Mouse (Mus musculus) forebrain, postnatal 0 days (tissue): ENCODE results near the gene Tbc1d9b. TPM values are rescaled to one million over a fixed set of nuclear protein-coding genes. Genes with fewer than 3 reads are reported as not detected.

Experiments
- ATAC-seq: fragments of 200-750 bp; cut with Nextera tagmentation; 2 replicates; pipeline ENCODE4 v1.8.0; 2017; ENCODE audit warnings: mild to moderate bottlenecking, moderate library complexity
- DNase-seq: peaks from one replicate; pipeline ENCODE4 v3.0.0-alpha.2; 2015
- H3K27ac ChIP-seq: fragments of 300-500 bp; sonication (generic); 2 replicates; pipeline ENCODE4 v1.5.1; 2014; ENCODE audit warnings: low read depth, mild to moderate bottlenecking, antibody characterized with exemption, low read length, moderate library complexity, mixed read lengths
- H3K27me3 ChIP-seq: fragments of 300-500 bp; sonication (generic); 2 replicates; pipeline ENCODE4 v1.6.1; 2014; ENCODE audit warnings: mild to moderate bottlenecking, low read length, mixed read lengths; ENCODE audit not compliant: insufficient read depth
- H3K36me3 ChIP-seq: fragments of 300-500 bp; sonication (generic); 2 replicates; pipeline ENCODE4 v1.6.1; 2014; ENCODE audit warnings: mild to moderate bottlenecking, moderate library complexity; ENCODE audit not compliant: insufficient read depth
- H3K4me1 ChIP-seq: fragments of 300-500 bp; sonication (generic); 2 replicates; pipeline ENCODE4 v1.6.1; 2014; ENCODE audit warnings: antibody characterized with exemption; ENCODE audit not compliant: insufficient read depth
- H3K4me2 ChIP-seq: fragments of 300-500 bp; sonication (generic); 2 replicates; pipeline ENCODE4 v1.6.1; 2014; ENCODE audit warnings: low read depth, mild to moderate bottlenecking, moderate library complexity
- H3K4me3 ChIP-seq: fragments of 300-500 bp; sonication (generic); 2 replicates; pipeline ENCODE4 v1.5.1; 2014; ENCODE audit warnings: low read depth, low read length, mixed read lengths
- H3K9ac ChIP-seq: fragments of 300-500 bp; sonication (generic); 2 replicates; pipeline ENCODE4 v1.6.1; 2014; ENCODE audit warnings: mild to moderate bottlenecking
- H3K9me3 ChIP-seq: fragments of 300-500 bp; sonication (generic); 2 replicates; pipeline ENCODE4 v1.6.1; 2016; ENCODE audit warnings: low read length
- CTCF ChIP-seq: sonication (generic); IDR thresholded peaks from 2 replicates; pipeline ENCODE4 v1.5.1; 2016; ENCODE audit warnings: antibody characterized with exemption, control low read depth, low read depth
- WGBS: fragments of 180-500 bp; shearing (Covaris S2); extraction: QIAGEN DNeasy Blood & Tissue Kit; methylation state at CpG from one replicate; pipeline ENCODE4 v1.1.7; 2014; 5-methylcytosine and 5-hydroxymethylcytosine counted together
- polyA plus RNA-seq: library from polyadenylated mRNA; unstranded; fragments of >200 nt; fragmentation: Nextera tagmentation; extraction: Ambion mirVana; gene quantifications from 2 replicates; pipeline ENCODE4 v1.2.1, GENCODE M21; 2015
- total RNA-seq: library from RNA; depleted of rRNA; stranded (reverse); fragments of >200 nt; gene quantifications from 2 replicates; pipeline ENCODE4 v1.2.3, GENCODE M21; 2014

The Tbc1d9b gene
- total and polyA plus RNA-seq, 2 experiments from 2014 or later: 30.4 to 59.3 TPM

DNA sequence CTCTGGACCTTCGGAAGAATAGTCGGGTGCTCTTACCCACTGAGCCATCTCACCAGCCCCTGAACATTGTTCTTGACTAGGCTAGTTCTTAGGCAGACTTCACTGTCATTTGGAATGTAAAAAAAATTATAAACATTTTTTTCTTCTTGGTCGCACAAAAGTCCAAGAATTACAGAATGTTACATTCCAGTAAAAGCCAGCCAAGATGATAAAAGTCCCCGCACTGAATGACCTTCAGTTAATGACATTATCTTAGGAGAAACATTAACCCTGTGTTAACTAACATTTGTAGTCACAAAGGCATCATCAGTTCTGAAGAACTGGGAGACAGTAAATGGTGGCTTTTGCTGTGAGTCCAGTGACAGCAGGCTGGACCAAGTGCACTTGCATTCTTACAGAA is 59.2 kb downstream of the Tbc1d9b start:
- H3K9ac ChIP-seq: no peak overlapping the region
- H3K36me3 ChIP-seq: peaks cover 5% of the 10 kb centered on the region
- H3K4me1 ChIP-seq: no peaks in the 10 kb centered on the region
- H3K4me3 ChIP-seq: no peak overlapping the region
- DNase-seq (no peak), ATAC-seq (no peak)
- no peaks in the 10 kb centered on the region for H3K9me3 ChIP-seq
- H3K27ac ChIP-seq: no peak overlapping the region
- no peak overlapping the region for H3K4me2 ChIP-seq
- no peak for TF ChIP-seq CTCF
- WGBS: 91% methylated on average over 4 of the region's 4 CpGs
- H3K27me3 ChIP-seq: no peaks in the 10 kb centered on the region

DNA sequence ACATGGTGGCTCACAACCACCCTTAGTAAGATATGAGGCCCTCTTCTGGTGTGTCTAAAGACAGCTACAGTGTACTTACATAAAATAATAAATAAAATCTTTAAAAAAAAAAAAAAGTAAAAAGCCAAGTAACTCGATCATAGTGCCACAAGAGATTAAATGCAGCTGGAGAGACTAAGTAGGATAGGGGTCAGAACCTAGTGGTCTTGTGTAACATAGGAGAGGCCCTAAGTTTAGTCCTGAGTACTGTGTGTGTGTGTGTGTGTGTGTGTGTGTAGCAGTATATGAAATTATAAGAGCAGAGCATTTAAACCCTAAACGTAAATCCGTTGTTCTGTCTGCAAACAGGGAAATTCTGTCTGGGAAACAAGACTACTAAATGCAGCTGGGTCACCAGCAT is 61.1 kb downstream of the Tbc1d9b start:
- WGBS: 94% methylated on average over 3 of the region's 3 CpGs
- no peak for TF ChIP-seq CTCF
- Histone ChIP-seq H3K36me3 (peaks cover 8% of the 10 kb centered on the region), H3K9ac (no peak overlapping the region), H3K4me2 (no peak overlapping the region), H3K27me3 (no peaks in the 10 kb centered on the region), H3K4me3 (no peak overlapping the region), H3K27ac (no peak overlapping the region), H3K4me1 (no peaks in the 10 kb centered on the region), H3K9me3 (no peaks in the 10 kb centered on the region)
- ATAC-seq (no peak), DNase-seq (no peak)

DNA sequence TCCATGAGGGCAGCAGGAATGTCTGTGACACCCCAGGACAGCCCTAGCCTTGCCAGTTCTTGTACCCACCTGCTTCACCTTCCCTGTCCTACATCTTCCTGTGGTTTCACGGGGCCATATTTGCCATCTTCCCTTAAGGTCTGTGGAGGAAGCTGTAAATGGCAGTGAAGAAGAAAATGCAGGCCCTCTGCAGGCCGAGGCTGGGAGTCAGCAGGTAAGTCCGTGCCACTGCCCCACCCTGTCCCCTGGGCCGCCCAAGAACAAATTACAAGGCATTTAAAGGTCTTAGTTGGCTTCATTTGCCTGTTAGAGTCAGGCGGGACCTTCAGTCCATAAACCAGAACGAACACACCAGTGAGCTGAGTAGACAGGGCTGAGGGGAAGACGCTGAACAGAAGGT is 62.9 kb downstream of the Tbc1d9b start:
- no peak for TF ChIP-seq CTCF
- Histone ChIP-seq H3K9me3 (no peaks in the 10 kb centered on the region), H3K27me3 (no peaks in the 10 kb centered on the region), H3K27ac (no peak overlapping the region), H3K4me3 (no peak overlapping the region), H3K4me1 (no peaks in the 10 kb centered on the region), H3K4me2 (no peak overlapping the region), H3K9ac (no peak overlapping the region), H3K36me3 (peaks cover 19% of the 10 kb centered on the region)
- ATAC-seq (no peak), DNase-seq (no peak)
- 81% methylated on average over 7 of the region's 7 CpGs for WGBS

GRCm38 (mm10) chr11:50194793-50195192 is 63.6 kb downstream of the Tbc1d9b start:
- Histone ChIP-seq H3K36me3 (peaks cover 26% of the 10 kb centered on the region), H3K4me1 (no peaks in the 10 kb centered on the region), H3K4me2 (no peak overlapping the region), H3K9me3 (no peaks in the 10 kb centered on the region), H3K27me3 (no peaks in the 10 kb centered on the region), H3K4me3 (no peak overlapping the region), H3K27ac (no peak overlapping the region), H3K9ac (no peak overlapping the region)
- no peak for TF ChIP-seq CTCF
- 75% methylated on average over 4 of the region's 4 CpGs for WGBS
- ATAC-seq: no peak
- no peak for DNase-seq

DNA sequence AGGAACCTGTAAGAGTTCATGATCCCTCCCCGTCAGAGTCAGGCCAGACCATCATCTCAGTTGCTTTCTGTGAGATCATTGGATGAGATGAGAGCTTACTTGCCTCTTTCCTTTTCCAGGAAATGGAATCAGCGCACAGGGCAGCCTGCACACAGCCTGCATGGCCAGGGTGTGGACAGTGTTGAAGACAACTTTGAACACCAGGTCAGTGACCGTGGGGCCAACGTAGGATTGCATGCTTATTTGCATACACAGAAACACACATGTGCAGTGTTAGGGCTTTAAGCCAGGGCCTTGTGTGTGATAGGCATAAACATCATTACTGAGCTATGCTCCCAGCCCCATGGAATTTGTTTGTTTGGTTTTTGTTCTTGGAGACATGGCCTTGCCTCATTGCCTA is 66.3 kb downstream of the Tbc1d9b start:
- peaks cover 53% of the 10 kb centered on the region for H3K36me3 ChIP-seq

DNA sequence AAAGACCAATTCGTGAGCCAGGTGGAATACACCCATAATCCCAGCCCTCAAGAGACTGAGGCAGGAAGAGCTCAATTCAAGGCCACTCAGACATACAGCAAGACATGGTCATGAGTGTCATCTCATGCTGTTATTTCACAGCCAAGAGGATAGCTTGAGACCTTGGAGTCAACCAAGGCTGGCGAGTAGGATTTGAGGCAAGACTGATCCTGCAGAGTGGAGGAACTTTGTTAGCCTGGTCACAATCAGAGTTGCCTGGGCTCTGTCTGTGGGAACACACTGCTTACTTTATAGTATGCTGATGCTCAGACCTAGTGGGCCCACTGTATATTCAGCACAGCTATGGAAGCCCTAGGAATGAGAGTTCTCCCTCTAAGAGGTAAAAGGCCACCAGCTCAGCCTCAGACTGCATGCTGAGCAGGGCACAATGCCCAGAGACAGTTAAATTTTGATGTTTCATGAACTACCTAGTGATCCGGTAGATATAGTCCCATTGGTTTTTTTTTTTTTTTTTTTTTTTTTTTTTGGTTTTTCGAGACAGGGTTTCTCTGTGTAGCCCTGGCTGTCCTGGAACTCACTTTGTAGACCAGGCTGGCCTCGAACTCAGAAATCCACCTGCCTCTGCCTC is 67.1 kb downstream of the Tbc1d9b start:
- 87% methylated on average over 3 of the region's 5 CpGs for WGBS
- Histone ChIP-seq H3K36me3 (peaks cover 62% of the 10 kb centered on the region), H3K4me3 (no peak overlapping the region), H3K4me1 (no peaks in the 10 kb centered on the region), H3K27ac (no peak overlapping the region), H3K27me3 (no peaks in the 10 kb centered on the region), H3K4me2 (no peak overlapping the region), H3K9me3 (no peaks in the 10 kb centered on the region), H3K9ac (no peak overlapping the region)
- no peak for TF ChIP-seq CTCF
- DNase-seq (no peak), ATAC-seq (no peak)

More for the DNA sequence above, 66.3 kb downstream of the Tbc1d9b start:
- WGBS: 88% methylated on average over 4 of the region's 4 CpGs
- H3K4me2 ChIP-seq: no peak overlapping the region
- no peak overlapping the region for H3K9ac ChIP-seq
- no peak for DNase-seq
- no peak for TF ChIP-seq CTCF
- no peaks in the 10 kb centered on the region for H3K4me1 ChIP-seq
- no peak overlapping the region for H3K4me3 ChIP-seq
- ATAC-seq: no peak
- no peaks in the 10 kb centered on the region for H3K27me3 ChIP-seq
- H3K9me3 ChIP-seq: no peaks in the 10 kb centered on the region
- no peak overlapping the region for H3K27ac ChIP-seq

DNA sequence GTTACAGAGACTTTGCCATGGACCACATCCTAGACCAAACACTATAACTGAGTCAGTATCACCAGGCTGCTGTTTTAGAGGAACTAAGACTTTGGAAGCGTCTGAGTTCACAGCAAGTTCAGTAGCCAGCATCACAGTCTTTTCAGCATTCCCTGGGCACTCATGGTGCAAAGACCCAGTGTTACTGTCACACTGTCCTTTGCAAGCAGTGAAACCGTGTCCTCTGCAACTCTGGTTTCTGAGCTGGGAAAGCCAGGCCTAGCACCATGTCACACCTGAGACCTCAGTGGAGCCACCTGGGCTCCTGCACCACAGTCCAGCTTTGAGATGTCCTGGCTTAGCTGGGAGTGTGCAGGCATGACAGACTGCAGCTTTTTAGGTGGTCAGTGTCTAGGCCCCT is 67.7 kb downstream of the Tbc1d9b start:
- H3K4me1 ChIP-seq: no peaks in the 10 kb centered on the region
- H3K27ac ChIP-seq: no peak overlapping the region
- ATAC-seq (no peak), DNase-seq (no peak)
- H3K9me3 ChIP-seq: no peaks in the 10 kb centered on the region
- 89% methylated on average over 2 of the region's 2 CpGs for WGBS
- H3K27me3 ChIP-seq: no peaks in the 10 kb centered on the region
- no peak for TF ChIP-seq CTCF
- no peak overlapping the region for H3K9ac ChIP-seq
- H3K4me3 ChIP-seq: no peak overlapping the region
- no peak overlapping the region for H3K4me2 ChIP-seq
- peaks cover 66% of the 10 kb centered on the region for H3K36me3 ChIP-seq

GRCm38 (mm10) chr11:50200613-50201012 is 69.4 kb downstream of the Tbc1d9b start:
- H3K27me3 ChIP-seq: no peaks in the 10 kb centered on the region
- ATAC-seq: no peak
- H3K4me2 ChIP-seq: no peak overlapping the region
- H3K4me1 ChIP-seq: no peaks in the 10 kb centered on the region
- TF ChIP-seq CTCF: no peak
- H3K36me3 ChIP-seq: peaks cover 82% of the 10 kb centered on the region
- no peaks in the 10 kb centered on the region for H3K9me3 ChIP-seq
- no peak for DNase-seq
- WGBS: 82% methylated on average over 8 of the region's 8 CpGs
- no peak overlapping the region for H3K4me3 ChIP-seq
- H3K9ac ChIP-seq: no peak overlapping the region
- H3K27ac ChIP-seq: no peak overlapping the region
